Mouse (Mus musculus) spleen, adult 2 months (tissue): ENCODE measurements around the gene Alpk3. TPM values are rescaled to one million over a fixed set of nuclear protein-coding genes. Genes with fewer than 3 reads are reported as not detected.
"Not testable (repeated sequence)": the region's sequence is repeated elsewhere in the genome, so short reads cannot be mapped to it uniquely, and the experiment has no call there.

ENCODE experiments used
- DNase-seq, 2 experiments: peaks; one replicate each; pipeline versions ENCODE4 v3.0.0 to v3.0.0-alpha.2; 2012 to 2021; ENCODE audit warnings: low spot score in 2 of 2, low read depth in 1 of 2
- H3K27ac ChIP-seq: fragments of 200-500 bp; 2 replicates; pipeline ENCODE4 v1.5.1; 2012; ENCODE audit warnings: low read length, inconsistent platforms; ENCODE audit not compliant: insufficient read depth
- H3K27me3 ChIP-seq: fragments of 200-500 bp; 2 replicates; pipeline ENCODE4 v1.6.1; 2012; ENCODE audit warnings: mild to moderate bottlenecking, moderate library complexity, low read length, inconsistent platforms; ENCODE audit not compliant: control insufficient read depth, insufficient read depth
- H3K36me3 ChIP-seq: fragments of 200-500 bp; 2 replicates; pipeline ENCODE4 v1.6.1; 2012; ENCODE audit warnings: mild to moderate bottlenecking, low read length, inconsistent platforms; ENCODE audit not compliant: control insufficient read depth, insufficient read depth
- H3K4me1 ChIP-seq: fragments of 200-500 bp; 2 replicates; pipeline ENCODE4 v1.6.1; 2011; ENCODE audit warnings: inconsistent platforms; ENCODE audit not compliant: control insufficient read depth, insufficient read depth, insufficient read length
- H3K4me3 ChIP-seq: fragments of 200-500 bp; 2 replicates; pipeline ENCODE4 v1.5.1; 2011; ENCODE audit warnings: mild to moderate bottlenecking, inconsistent platforms; ENCODE audit not compliant: insufficient read depth, insufficient read length; ENCODE audit errors: extremely low read depth
- CTCF ChIP-seq: fragments of 200-500 bp; IDR thresholded peaks from 2 replicates; pipeline ENCODE4 v1.5.1; 2011; ENCODE audit warnings: mild to moderate bottlenecking, inconsistent platforms; ENCODE audit not compliant: insufficient read depth, insufficient read length, insufficient replicate concordance; ENCODE audit errors: extremely low read depth
- POLR2A ChIP-seq: fragments of 200-500 bp; IDR thresholded peaks from 2 replicates; pipeline ENCODE4 v1.6.1; 2011; ENCODE audit warnings: low read depth, low read length, inconsistent platforms
- WGBS: fragments of 180-500 bp; shearing (Covaris S2); methylation state at CpG from one replicate; pipeline ENCODE4 v1.1.7; 2018; 5-methylcytosine and 5-hydroxymethylcytosine counted together
- polyA plus RNA-seq: library from polyadenylated mRNA; depleted of rRNA; stranded (reverse); fragments of >200 nt; gene quantifications from 2 replicates; pipeline ENCODE4 v1.2.3, GENCODE M21; 2012

Gene Alpk3
- polyA plus RNA-seq, 1 experiment = 0.12 TPM

DNA sequence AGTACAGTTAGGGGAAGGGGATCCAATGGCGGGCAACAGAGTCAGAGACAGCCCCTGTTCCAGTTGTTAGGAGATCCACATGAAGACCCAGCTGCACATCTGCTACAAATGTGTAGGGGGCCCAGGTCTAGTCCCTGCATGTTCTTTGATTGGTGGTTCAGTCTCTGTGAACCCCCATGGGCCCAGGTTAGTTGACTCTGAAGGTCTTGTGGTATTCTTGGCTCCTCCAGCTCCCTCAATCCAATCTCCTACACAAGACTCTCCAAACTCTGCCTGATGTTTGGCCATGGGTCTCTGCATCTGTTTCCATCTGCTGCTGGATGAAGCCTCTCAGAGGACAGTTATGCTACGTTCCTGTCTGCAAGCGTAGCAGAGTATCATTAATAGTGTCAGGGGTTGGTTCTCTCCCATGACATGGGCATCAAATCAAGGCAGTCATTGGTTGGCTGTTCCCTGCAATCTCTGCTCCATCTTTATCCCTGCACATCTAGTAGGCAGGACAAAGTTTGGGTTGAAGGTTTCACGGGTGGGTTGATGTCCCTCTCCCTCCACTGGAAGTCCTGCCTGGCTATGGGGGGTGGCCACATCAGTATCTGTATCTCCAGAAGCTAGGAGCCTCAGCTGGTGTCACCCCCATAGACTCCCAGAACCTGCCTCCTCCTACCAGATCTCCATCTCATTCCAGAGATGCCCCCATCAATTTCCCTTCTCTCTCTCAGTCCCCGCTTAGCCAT is 82.4 kb downstream of the Alpk3 start:
- WGBS = 85% methylated on average over 5 of the region's 5 CpGs
- Histone ChIP-seq H3K4me3 (no peak overlapping the region), H3K36me3 (no peaks in the 10 kb centered on the region), H3K27me3 (no peaks in the 10 kb centered on the region), H3K27ac (no peak overlapping the region), H3K4me1 (no peaks in the 10 kb centered on the region)
- no peak for DNase-seq
- TF ChIP-seq POLR2A (no peak), CTCF (no peak)

DNA sequence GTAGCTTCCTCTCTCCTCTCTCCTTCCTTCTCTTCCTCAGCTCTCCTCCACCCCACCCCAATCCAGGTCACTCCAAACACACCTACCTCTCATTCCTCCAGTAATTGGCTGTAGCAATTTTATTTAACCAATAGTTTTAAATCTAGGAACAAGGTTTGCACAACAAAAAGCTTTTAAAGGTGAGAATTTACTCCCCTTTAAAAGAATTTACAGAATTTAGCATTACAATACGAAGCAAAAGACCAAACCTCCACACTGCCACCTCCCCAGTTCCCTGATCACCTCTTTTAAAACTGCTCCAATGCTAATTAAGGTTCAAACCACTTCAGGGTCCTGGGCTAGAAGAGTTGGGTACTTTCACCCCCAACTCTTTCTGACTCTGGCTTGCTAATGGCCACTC is 84.1 kb downstream of the Alpk3 start:
- 85% methylated on average over 1 of the region's 1 CpGs for WGBS
- Histone ChIP-seq H3K4me3 (no peak overlapping the region), H3K36me3 (no peaks in the 10 kb centered on the region), H3K27ac (no peak overlapping the region), H3K4me1 (no peaks in the 10 kb centered on the region), H3K27me3 (no peaks in the 10 kb centered on the region)
- DNase-seq = no peak
- TF ChIP-seq CTCF (no peak), POLR2A (no peak)

DNA sequence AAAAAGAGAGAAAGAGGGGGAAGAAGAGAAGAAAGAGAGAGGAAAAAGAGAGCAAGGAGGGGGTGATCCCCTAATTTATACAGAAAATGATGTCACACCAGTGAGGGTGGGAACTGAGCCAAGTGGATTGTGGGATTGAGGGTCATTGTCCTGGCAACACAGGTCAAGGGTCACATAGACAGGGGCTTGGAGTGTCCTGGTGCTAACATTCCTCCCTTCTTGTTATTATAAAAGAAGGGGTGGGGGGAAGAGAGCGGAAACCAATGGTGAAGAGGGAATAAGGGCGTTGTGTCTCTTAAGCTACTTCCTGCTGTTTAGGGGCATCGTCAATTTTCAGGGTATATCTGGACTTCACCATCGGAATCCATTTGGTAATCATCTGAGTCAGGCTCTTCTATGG is 85.7 kb downstream of the Alpk3 start:
- H3K27ac ChIP-seq, H3K27me3 ChIP-seq, H3K4me1 ChIP-seq, H3K4me3 ChIP-seq, H3K36me3 ChIP-seq, DNase-seq: not testable (repeated sequence)
- WGBS = 79% methylated on average over 4 of the region's 4 CpGs

- no peaks in the 10 kb centered on the region for H3K36me3 ChIP-seq
- DNase-seq = no peak
- no peaks in the 10 kb centered on the region for H3K4me1 ChIP-seq
- 82% methylated on average over 11 of the region's 11 CpGs for WGBS
- TF ChIP-seq CTCF = no peak
- no peak for TF ChIP-seq POLR2A
- H3K27ac ChIP-seq = no peak overlapping the region
- no peaks in the 10 kb centered on the region for H3K27me3 ChIP-seq
- no peak overlapping the region for H3K4me3 ChIP-seq
Measured at GRCm38 (mm10) chr7:81149759-81150158, 92.4 kb downstream of the Alpk3 start.

DNA sequence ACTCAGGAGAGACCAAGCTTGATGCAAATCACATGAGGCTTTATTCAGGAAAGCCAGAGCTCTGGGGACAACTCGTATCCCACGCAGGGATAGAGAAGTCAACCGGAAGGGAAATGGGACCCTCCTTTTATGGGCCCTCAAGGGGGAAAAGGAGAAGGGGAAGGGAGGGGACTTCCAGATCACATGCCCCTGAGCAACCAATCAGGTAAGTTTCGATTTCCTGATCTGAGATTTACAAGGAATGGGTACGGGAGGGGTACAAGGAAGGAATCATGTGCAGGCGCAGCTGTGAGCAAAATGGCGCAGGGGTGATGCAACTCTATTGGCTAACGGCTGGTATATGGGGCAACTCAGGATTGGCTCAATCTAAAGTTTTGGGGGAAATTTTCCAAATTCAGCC is 93.8 kb downstream of the Alpk3 start:
- Histone ChIP-seq H3K27me3 (no peaks in the 10 kb centered on the region), H3K4me1 (no peaks in the 10 kb centered on the region), H3K4me3 (no peak overlapping the region), H3K36me3 (no peaks in the 10 kb centered on the region), H3K27ac (no peak overlapping the region)
- TF ChIP-seq POLR2A = no peak
- TF ChIP-seq CTCF = no peak
- no peak for DNase-seq
- WGBS = 92% methylated on average over 8 of the region's 8 CpGs

DNA sequence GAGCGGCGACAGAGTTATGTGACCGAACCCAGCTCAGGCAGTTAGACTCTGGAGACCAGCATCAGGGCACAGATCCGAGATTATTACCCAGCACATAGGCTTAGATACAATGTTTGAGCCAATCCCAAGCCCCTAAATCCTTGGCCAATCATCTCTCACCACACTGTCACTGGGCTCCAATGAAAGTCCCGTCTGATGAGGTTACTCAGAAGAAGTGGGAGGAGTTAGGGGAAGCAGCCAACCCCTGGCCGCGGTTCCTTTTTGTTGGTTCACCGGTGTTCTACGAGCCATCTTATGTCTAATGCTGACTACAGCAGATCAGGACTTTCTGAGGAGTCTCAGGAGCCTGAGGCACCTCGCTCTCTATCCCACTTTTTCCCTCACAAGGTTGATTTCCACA is 94.9 kb downstream of the Alpk3 start:
- H3K27me3 ChIP-seq = no peaks in the 10 kb centered on the region
- TF ChIP-seq CTCF (no peak), POLR2A (no peak)
- no peak overlapping the region for H3K4me3 ChIP-seq
- H3K27ac ChIP-seq = no peak overlapping the region
- 94% methylated on average over 10 of the region's 10 CpGs for WGBS
- no peaks in the 10 kb centered on the region for H3K36me3 ChIP-seq
- DNase-seq = no peak
- no peaks in the 10 kb centered on the region for H3K4me1 ChIP-seq

DNA sequence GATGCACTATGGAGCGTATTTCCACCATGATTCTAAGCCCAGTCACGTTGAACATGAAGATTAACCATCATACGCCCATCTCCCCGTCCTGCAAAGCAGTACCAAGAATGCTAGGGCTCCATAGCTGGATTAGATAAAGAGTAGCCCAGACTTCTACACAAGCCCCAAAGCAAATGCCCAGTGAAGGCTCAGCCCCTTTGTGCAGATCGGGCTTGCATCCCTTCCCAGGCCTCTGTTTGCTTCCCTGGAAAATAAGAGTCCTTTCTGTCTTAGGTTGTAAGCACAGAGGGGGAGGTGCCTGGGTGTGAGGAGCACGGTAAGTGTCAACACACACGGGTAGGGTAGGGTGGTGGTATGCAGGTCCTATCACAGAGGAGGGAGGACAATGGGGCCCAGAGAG is 95.4 kb downstream of the Alpk3 start:
- no peak for TF ChIP-seq POLR2A
- TF ChIP-seq CTCF = no peak
- Histone ChIP-seq H3K27me3 (no peaks in the 10 kb centered on the region), H3K4me1 (no peaks in the 10 kb centered on the region), H3K4me3 (no peak overlapping the region), H3K27ac (no peak overlapping the region), H3K36me3 (no peaks in the 10 kb centered on the region)
- no peak for DNase-seq
- WGBS = 93% methylated on average over 7 of the region's 7 CpGs
